Mouse (Mus musculus) heart, adult 11 months (tissue): ENCODE measurements around the gene Zbtb8b.
"Not testable (repeated sequence)": the region's sequence is repeated elsewhere in the genome, so short reads cannot be mapped to it uniquely, and the experiment has no call there.

Source experiments
- DNase-seq: peaks from one replicate; pipeline ENCODE4 v3.0.0; 2022

The Zbtb8b gene

GRCm38 (mm10) chr4:129415892-129416291 lies 24.8 kb downstream of the Zbtb8b start:
- no peak for DNase-seq

- no peak for DNase-seq
Measured at GRCm38 (mm10) chr4:129410991-129411390, 29.7 kb downstream of the Zbtb8b start.

GRCm38 (mm10) chr4:129410532-129410931 lies 30.1 kb downstream of the Zbtb8b start:
- DNase-seq: not testable (repeated sequence)

DNA sequence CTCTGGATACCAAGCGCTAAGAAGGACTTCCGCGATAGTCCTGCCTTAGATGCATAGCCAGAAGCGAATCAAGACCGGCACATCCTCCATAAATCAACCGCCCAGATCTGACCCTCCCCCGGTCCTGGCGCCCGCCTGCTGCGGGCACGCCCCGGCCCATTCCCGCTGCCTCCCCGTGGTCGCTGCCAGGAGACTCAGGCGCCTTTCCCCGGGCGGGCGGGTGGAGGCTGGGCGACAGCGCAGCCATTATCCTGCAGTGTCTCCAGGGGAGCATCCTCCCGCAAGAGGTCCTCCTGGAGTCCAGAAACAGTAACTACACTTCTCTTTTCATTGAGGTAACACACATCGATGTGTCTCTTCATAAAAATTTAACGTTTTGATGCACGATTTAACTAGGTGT lies 34.2 kb downstream of the Zbtb8b start:
- peak; percentile 96 for DNase-seq

DNA sequence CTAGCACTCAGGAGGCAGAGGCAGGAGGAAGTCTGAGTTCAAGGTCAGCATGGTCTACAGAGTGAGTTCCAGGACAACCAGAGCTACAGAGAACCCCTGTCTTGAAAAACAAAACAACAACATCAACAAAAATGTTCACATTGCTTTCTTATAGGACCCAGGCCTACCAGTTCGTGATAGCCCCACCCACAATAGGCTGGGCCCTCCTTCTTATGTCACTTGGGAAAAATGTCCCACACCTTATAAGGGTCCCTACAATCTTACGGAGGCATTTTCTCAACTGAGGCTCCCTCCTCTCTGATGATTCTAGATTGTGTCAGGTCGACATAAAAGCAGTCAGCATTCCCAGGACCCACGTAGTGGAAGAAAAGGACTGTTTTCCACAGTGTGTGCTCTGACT lies 40.8 kb downstream of the Zbtb8b start:
- no peak for DNase-seq

GRCm38 (mm10) chr4:129396960-129397359 lies 43.7 kb downstream of the Zbtb8b start:
- no peak for DNase-seq

- no peak for DNase-seq
Measured at GRCm38 (mm10) chr4:129394089-129394870, 46.4 kb downstream of the Zbtb8b start.

- DNase-seq: no peak
Measured at GRCm38 (mm10) chr4:129390936-129391557, 49.6 kb downstream of the Zbtb8b start.

GRCm38 (mm10) chr4:129390216-129390743 lies 50.4 kb downstream of the Zbtb8b start:
- DNase-seq: peak; percentile 91

DNA sequence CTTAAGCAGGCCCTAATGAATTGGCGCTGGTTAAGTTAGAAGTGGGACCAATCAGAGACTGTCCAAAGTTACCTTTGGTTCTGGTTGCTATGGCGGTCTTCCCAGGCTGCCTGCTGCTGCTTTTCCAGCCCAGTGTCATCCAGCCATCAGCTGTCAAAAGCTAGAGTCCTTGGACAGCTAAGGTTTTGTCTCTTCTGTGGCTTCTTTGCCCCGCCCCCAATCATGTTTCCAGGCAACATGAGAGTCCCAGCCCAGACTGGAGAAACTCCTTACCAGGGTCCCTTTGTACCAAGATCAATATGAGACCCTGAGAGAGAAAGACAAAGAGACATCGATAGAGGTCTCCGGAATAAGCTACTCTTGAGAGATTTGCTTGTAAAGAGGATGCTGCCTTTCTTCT lies 52.2 kb downstream of the Zbtb8b start:
- no peak for DNase-seq

GRCm38 (mm10) chr4:129386989-129387388 lies 53.7 kb downstream of the Zbtb8b start:
- no peak for DNase-seq

DNA sequence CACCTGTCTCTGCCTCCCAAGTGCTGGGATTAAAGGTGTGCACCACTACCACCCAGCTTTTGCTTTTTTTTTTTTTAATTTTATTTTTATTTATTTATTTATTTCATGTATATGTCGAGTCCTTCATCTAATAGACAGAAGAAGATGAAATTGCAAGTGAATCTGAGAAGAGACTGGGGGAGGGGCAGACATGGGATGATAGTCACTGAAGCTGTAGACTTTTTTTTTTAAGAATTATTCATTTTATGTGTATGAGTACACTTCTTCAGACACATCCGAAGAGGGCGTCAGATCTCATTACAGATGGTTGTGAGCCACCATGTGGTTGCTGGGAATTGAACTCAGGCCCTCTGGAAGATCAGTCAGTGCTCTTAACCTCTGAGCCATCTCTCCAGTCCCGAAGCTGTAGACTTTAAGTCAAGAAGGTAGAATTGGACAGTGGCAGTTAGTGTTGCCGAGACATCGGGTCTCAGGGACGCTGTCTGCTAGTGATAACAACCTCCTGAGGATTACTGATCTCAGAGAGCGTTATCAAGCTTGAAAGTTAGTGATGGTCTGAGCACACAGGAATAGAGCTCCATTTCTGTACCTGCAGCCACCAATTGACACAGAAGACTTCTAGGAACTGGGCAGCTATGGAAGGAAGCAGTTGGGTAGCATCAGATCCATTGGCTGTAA lies 54.2 kb downstream of the Zbtb8b start:
- no peak for DNase-seq

- DNase-seq: peak; percentile 91
Measured at GRCm38 (mm10) chr4:129385685-129386084, 55.0 kb downstream of the Zbtb8b start.

DNA sequence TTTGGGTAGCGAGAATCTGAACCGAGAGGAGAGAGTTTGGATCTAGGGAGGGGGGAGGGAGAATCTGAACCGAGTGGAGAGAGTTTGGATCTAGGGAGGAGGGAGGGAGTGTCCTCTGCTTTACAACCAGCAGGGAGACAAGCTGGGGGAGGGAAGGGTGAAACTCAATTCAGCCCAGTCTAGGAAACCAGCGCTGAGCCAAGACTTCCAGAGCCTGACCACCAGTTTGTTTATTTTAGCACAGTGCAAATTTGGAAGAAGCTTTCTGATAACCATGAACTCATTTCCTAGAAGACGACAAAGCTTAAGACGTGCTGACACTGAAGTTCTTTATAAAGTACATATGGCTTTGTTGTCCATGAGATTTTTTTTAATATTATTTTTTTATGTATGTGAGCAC lies 56.2 kb downstream of the Zbtb8b start:
- DNase-seq: peak; percentile 97

DNA sequence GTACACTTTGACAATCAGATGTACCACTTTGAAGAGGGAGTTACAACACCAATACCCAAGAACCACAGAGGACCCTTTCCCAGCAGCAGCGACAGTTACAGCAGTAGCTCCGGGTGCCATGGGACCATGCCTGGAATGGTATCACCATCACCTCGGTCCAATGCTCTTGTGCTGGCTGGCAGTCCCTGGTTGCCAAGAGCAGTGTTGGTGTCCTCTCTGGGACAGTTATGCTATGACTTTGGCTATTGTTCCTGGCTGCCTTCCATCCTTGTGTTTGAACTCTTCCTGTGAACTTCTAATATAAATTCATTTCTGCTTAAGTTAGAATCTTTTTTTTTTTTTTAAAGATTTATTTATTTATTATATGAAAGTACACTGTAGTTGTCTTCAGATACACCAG lies 57.1 kb downstream of the Zbtb8b start:
- no peak for DNase-seq

DNA sequence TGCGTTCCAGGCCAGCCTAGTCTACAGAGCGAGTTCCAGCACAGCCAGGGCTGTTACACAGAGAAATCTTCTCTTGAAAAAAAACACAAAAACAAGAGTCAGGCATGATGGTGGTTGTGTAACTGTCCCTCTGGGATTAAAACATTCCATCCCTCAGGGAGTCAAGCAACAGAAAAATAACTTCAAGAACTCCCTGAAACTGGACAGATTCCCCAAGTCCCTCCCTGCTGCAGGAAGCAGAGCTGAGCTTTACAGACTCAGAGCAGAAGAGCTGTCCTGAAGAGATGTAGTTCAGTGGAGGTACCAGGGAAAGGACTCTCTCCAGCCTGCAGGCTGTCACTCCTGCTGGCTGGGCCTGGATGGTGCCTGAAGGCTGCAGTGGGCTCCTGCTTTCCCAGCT lies 58.2 kb downstream of the Zbtb8b start:
- DNase-seq: peak; percentile 96

GRCm38 (mm10) chr4:129382029-129382428 lies 58.6 kb downstream of the Zbtb8b start:
- no peak for DNase-seq

DNA sequence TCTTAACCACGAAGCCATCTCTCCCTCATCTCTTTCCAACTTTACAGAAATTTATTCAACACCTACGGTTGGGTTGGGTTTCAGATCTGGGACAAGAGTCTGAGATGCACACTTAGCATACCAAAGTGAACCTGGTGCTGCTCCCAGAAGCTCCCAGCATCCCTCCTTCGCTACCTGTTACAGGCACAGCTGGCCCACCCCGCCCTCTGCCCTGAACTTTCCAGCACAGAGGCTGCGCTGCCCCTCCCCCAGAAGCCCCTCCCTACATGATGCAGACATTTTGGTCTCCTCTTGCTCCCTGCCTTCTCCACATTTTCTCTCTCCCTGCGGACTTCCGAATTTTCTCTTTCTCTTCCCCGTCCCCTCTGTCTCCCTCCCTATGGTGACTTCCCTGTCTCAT lies 59.5 kb downstream of the Zbtb8b start:
- DNase-seq: no peak

DNA sequence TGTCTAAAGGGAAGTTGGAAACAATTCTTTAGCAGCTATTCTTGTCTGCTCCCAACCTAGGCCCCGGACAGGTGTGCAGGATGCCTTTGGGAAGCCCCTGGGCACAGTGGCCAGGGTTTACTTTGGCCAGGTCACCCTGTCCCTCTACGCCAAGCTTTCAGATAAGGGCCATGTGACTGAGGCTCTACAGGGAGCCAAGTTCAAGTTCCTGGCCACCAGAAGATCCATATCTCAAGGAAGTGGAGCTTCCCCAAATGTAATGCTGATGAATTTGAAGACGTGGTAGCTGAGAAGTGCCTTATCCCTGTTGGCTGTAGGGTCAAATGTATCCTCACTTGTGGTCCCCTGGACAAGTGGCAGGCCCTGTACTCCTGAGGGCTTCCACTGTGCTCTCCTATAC lies 60.8 kb downstream of the Zbtb8b start:
- DNase-seq: no peak

DNA sequence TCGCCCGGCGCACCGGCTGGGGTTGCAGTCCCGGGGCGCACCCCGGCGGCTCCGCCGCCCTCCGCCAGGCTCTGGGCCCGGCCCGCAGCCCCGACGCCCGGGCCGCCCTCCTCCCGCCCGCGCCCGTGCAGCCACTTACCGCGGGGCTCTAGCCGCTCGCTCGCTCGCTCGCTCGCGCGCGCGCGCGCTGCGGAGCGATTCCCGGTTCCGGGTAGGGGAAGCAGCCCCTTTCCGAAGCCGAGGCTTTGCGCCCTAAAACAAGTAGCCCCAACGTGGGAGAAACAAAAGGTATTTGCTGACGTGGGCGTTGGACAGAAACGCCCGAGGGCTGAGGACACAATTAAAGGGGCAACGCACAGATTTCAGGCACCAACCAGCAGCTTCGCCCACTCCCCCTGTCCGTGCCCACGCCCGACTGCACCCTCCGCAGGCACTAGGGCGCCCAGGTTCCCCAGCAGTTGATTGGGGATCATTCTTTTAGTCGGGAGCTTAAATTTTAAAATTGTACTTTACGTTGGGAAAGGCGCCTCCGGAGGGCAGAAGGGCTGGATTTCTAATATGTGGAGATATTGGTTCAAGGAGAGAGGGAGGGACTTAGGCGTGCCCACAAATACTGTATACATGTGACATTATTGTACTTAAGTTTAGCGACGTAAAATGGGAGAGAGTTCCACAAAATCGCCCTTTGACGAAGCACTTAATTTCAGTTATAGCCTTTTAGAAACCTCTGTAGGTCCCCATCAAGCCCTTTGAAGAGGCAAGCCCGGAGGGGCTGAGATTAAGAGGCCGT lies 62.9 kb downstream of the Zbtb8b start, which contains the start of gene Zbtb8a:
Zbtb8a (minus strand) TSS at position 516 of the 790 bp plus-strand sequence.
- peak; percentile 95 for DNase-seq

DNA sequence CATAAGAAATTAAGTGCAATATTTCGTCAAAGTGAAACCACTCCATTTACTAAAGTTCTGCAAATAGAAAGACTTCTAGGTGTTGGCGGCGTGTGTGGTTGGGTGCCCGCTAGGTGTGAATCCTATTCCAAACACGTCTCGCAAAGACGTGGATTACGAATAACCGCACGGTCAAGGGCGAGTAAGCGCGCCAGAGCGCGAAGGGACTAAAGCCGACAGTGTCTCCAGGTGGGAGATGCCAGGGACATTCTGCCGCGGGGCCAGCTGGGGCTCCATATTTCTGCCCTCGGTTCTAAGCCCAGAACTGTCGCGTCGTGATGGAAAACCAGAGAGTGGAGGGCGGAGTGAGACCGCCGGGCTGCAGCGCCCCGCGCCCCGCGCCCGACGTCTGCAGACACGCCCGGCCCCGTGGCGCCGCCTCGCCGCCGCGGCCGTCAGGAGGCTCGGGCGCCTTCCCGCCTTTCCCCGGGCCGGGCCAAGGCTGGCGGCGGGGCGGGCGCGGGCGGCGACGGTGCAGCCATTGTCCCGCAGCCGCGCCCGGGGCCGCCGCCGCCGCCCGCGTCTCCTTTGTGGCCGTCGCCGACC lies 63.6 kb downstream of the Zbtb8b start:
- peak; percentile 95 for DNase-seq

GRCm38 (mm10) chr4:129375821-129376220 lies 64.8 kb downstream of the Zbtb8b start:
- DNase-seq: no peak
